Mouse (Mus musculus): ENCODE results near the gene Flywch2. TPM values are rescaled to one million over a fixed set of nuclear protein-coding genes. Genes with fewer than 3 reads are reported as not detected.

The Flywch2 gene
- total RNA-seq, 2 experiments from 2014 or later = 8.2 to 10.9 TPM

DNA sequence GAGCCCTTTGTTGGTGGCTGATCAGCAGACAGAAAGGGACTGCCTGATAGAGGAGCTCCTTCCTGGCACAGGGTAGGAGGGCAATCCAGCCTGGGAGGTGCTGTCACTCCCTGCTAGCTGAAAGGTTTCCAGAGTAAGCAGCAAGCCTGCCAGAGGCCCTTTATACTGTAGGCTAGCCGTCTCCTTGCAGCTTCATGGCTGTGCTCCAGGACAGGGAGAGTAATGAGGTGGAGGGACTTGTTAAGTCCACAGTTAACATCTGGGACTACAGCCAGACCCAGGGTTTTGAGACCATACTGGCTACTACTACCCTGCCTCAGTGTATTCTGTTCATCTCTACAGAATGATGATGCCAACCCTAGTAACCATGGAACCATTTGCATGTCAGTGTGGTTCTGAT is 51.5 kb downstream of the Flywch2 start:
- DNase-seq (ENCODE audit: low spot score in 2 of 2) = no peak

GRCm38 (mm10) chr17:23730441-23730840 is 55.4 kb downstream of the Flywch2 start:
- DNase-seq (ENCODE audit: low spot score in 2 of 2) = no peak

Small RNAs within 50 kb of the gene (microRNA-seq; reads per million reads assigned to microRNA genes)
- 1.9 to 2.4 reads per million in 2 experiments for gene Mir5125 (ENCODE audit: borderline number of aligned reads in 2 of 2)

Other genes starting within 250 kb of the Flywch2 start
- 10 to 100 TPM; 11.0 to 12.3 TPM for gene Zfp213, start 221.8 kb downstream of the Flywch2 start, total RNA-seq (2021)
- 1 to 10 TPM; 6.2 to 6.3 TPM for gene Zfp13, start 186.6 kb downstream of the Flywch2 start, total RNA-seq (2021)
- not detected for gene Zscan10, start 185.2 kb downstream of the Flywch2 start, total RNA-seq (2021)
- gene Mmp25, start 140.8 kb downstream of the Flywch2 start, total RNA-seq (2021) = under 1 TPM; 0.10 TPM
- gene Bicdl2, start 125.6 kb downstream of the Flywch2 start, total RNA-seq (2021) = not detected
- 100 to 1,000 TPM; 153 to 154 TPM for gene Hcfc1r1, start 112.5 kb downstream of the Flywch2 start, total RNA-seq (2021)
- 10 to 100 TPM; 23.1 to 23.3 TPM for gene Thoc6, start 112.2 kb downstream of the Flywch2 start, total RNA-seq (2021)
- gene Tnfrsf12a, start 108.6 kb downstream of the Flywch2 start, total RNA-seq (2021) = 100 to 1,000 TPM; 224 to 359 TPM
- gene Cldn6, start 106.8 kb downstream of the Flywch2 start, total RNA-seq (2021) = not detected
- gene Cldn9, start 102.1 kb downstream of the Flywch2 start, total RNA-seq (2021) = not detected
- 1 to 10 TPM; 2.2 to 6.7 TPM for gene 1520401A03Rik, start 63.3 kb downstream of the Flywch2 start, total RNA-seq (2021)
- 1 to 10 TPM; 2.1 to 2.4 TPM for gene Pkmyt1, start 59.7 kb downstream of the Flywch2 start, total RNA-seq (2021)
- 10 to 100 TPM in 1 of 2 experiments, 1 to 10 TPM in 1; 8.5 to 12.7 TPM for gene Paqr4, start 45.2 kb downstream of the Flywch2 start, total RNA-seq (2021)
- gene Kremen2, start 40.2 kb downstream of the Flywch2 start, total RNA-seq (2021) = under 1 TPM in 1 of 2 experiments, not detected in 1; 0.13 TPM
- gene Flywch1, start 14.5 kb downstream of the Flywch2 start, total RNA-seq (2021) = 10 to 100 TPM; 72.5 to 89.3 TPM
- gene Srrm2, start 4.5 kb upstream of the Flywch2 start, total RNA-seq (2021) = 100 to 1,000 TPM; 480 to 746 TPM
- 100 to 1,000 TPM; 352 to 413 TPM for gene Elob, start 43.1 kb upstream of the Flywch2 start, total RNA-seq (2021)
- gene Prss33, start 50.0 kb upstream of the Flywch2 start, total RNA-seq (2021) = not detected
- gene Prss32, start 57.8 kb upstream of the Flywch2 start, total RNA-seq (2021) = not detected
- under 1 TPM; 0.60 to 0.74 TPM for gene Prss41, start 58.1 kb upstream of the Flywch2 start, total RNA-seq (2021)
- gene Prss21, start 82.0 kb upstream of the Flywch2 start, total RNA-seq (2021) = not detected
- gene Dcpp1, start 94.8 kb upstream of the Flywch2 start, total RNA-seq (2021) = not detected
- not detected for gene Dcpp2, start 94.8 kb upstream of the Flywch2 start, total RNA-seq (2021)
- gene Dcpp3, start 131.4 kb upstream of the Flywch2 start, total RNA-seq (2021) = not detected
- gene Sbp, start 155.6 kb upstream of the Flywch2 start, total RNA-seq (2021) = not detected
- gene Sbpl, start 169.2 kb upstream of the Flywch2 start, total RNA-seq (2021) = not detected
- gene Prss30, start 194.5 kb upstream of the Flywch2 start, total RNA-seq (2021) = under 1 TPM in 1 of 2 experiments, not detected in 1; 0.64 TPM
- gene Prss22, start 212.0 kb upstream of the Flywch2 start, total RNA-seq (2021) = not detected

Measured in adrenal gland, adult 18-20 months (tissue).